18 mouse cellular contexts compared by ENCODE assay signal in the genomic region with DNA sequence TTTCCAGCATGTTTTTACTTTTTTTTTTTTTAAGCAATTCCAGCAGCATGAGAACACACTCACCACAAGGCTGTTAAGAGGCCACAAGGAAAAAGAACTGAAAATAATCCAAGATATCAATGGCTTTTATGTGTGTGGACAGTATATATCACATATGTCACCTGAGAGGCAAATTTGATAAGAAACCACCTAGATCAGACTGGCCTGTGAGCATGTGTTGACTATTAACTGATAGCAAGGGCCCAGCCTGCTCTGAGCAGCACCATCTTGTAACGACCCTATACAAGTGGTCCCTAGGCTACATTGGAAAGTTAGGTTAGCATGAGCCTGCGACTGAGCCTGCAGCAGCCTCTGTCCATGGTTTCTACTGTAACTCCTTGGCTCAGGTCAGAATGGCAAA.
A peak's percentile ranks its signal among the peaks of the same experiment; 100 is the strongest.
DNase-seq lines count a peak whose midpoint lies in the region; ATAC-seq and TF ChIP-seq lines count a peak whose summit lies in the region.
"Had no signal": no experiment of that assay in that cellular context is flagged by ENCODE, and none has a peak within 500 bp of the region (broad histone marks: within the 10 kb centered on the region; RNA-seq: fewer than 3 reads in every experiment).

No protein-coding gene starts in this region.

- no peaks in the 10 kb centered on the region for H3K9me3 ChIP-seq in MEL (replicated peaks; ENCODE audit: insufficient read depth, low read length)
- H3K9me3 ChIP-seq in intestine, postnatal 0 days (ENCODE audit: control insufficient read depth): no peaks in the 10 kb centered on the region
- no peaks in the 10 kb centered on the region for H3K9me3 ChIP-seq in midbrain, embryonic 15.5 days
- H3K9me3 ChIP-seq: embryonic facial prominence, embryonic 10.5 days; forebrain, embryonic 13.5 days; heart, embryonic 12.5 days; hindbrain, embryonic 10.5 days had no signal

- peak in 1 of 2 experiments; percentile 50; a peak in 2 of 4 replicates for TF ChIP-seq EP300 in MEL (IDR thresholded peaks at IDR 0.05; ENCODE audit: low read depth in 1 of 2, low read length in 2 of 2)

- WGBS in intestine, postnatal 0 days: 51% methylated on average over 2 of the region's 2 CpGs
- WGBS in midbrain, embryonic 15.5 days: 83% methylated on average over 2 of the region's 2 CpGs

- no peak for TF ChIP-seq CTCF in MEL (IDR thresholded peaks at IDR 0.05 in 2 of 3, conservative IDR thresholded peaks at IDR 0.05 in 1 of 3; ENCODE audit: control insufficient read depth in 1 of 3, insufficient read depth in 1 of 3, low read depth in 2 of 3, low read length in 3 of 3, poor library complexity in 1 of 3, severe bottlenecking in 1 of 3)
- no peak for TF ChIP-seq CTCF in intestine, postnatal 0 days (IDR thresholded peaks at IDR 0.05; ENCODE audit: low read depth)

- peaks cover 2 to 12% of the 10 kb centered on the region in 2 experiments for H3K36me3 ChIP-seq in MEL (ENCODE audit: control insufficient read depth in 1 of 2, insufficient read depth in 2 of 2, low read length in 2 of 2)
- H3K36me3 ChIP-seq in intestine, postnatal 0 days (ENCODE audit: control insufficient read depth, insufficient read depth): no peaks in the 10 kb centered on the region
- H3K36me3 ChIP-seq in midbrain, embryonic 15.5 days (replicated peaks): no peaks in the 10 kb centered on the region
- H3K36me3 ChIP-seq: embryonic facial prominence, embryonic 10.5 days; hindbrain, embryonic 10.5 days had no signal

- ATAC-seq in intestine, postnatal 0 days: 0 out of 2 replicates have a peak, but pooled peaks have one; percentile 41
- ATAC-seq in megakaryocyte-erythroid progenitor cell, adult 5-6 weeks (replicated peaks; ENCODE audit: low FRiP score, low TSS enrichment, poor library complexity, severe bottlenecking): peak; percentile 65; the same call in 1 of the 2 replicates
- no peak for ATAC-seq in midbrain, embryonic 15.5 days (replicated peaks)
- ATAC-seq: forebrain, embryonic 13.5 days; forebrain, postnatal 0 days had no signal

- no peak overlapping the region for H3K9ac ChIP-seq in MEL (ENCODE audit: control insufficient read depth, low read depth, low read length, poor library complexity, severe bottlenecking)
- H3K9ac ChIP-seq in intestine, postnatal 0 days (ENCODE audit: low read depth, low read length): no peak overlapping the region
- no peak overlapping the region for H3K9ac ChIP-seq in midbrain, embryonic 15.5 days
- H3K9ac ChIP-seq: forebrain, embryonic 13.5 days; forebrain, postnatal 0 days; heart, embryonic 12.5 days; hindbrain, embryonic 14.5 days had no signal

- H3K27ac ChIP-seq in MEL (ENCODE audit: control insufficient read depth, low read depth, low read length): no peak overlapping the region
- no peak overlapping the region for H3K27ac ChIP-seq in intestine, postnatal 0 days (ENCODE audit: low read depth, low read length)
- H3K27ac ChIP-seq in midbrain, embryonic 15.5 days: no peak overlapping the region
- H3K27ac ChIP-seq: embryonic facial prominence, embryonic 10.5 days; forebrain, embryonic 13.5 days; hindbrain, embryonic 10.5 days; hindbrain, embryonic 14.5 days had no signal

- no peak for TF ChIP-seq RAD21 in MEL (IDR thresholded peaks at IDR 0.05; ENCODE audit: low read depth, low read length)

- peak; percentile 28 for DNase-seq in MEL (ENCODE audit: low read depth, low spot score)
- DNase-seq in c-Kit-positive CD71-positive TER-119-negative erythroid progenitor cells, embryonic 14.5 days (ENCODE audit: low read depth): peak; percentile 7
- no peak for DNase-seq in layer of hippocampus, adult 11-12 months (ENCODE audit: low spot score)
- DNase-seq: adrenal gland, adult 8-10 months; adrenal gland, postnatal 36 days; cerebellum, adult 18-20 months; cerebellum, adult 9-11 months; cerebellum, postnatal 36 days; forebrain, postnatal 0 days; gastrocnemius, postnatal 14 days had no signal

- H3K79me2 ChIP-seq in MEL (ENCODE audit: control insufficient read depth, insufficient read depth, low read length, poor library complexity): 0 out of 2 replicates have a peak, but pooled peaks cover 1% of the 10 kb centered on the region

- TF ChIP-seq POLR2A in MEL (IDR thresholded peaks at IDR 0.05; ENCODE audit: control insufficient read depth in 1 of 2, insufficient read depth in 1 of 2, low read depth in 1 of 2, low read length in 2 of 2, poor library complexity in 1 of 2): no peak

- H3K27me3 ChIP-seq in MEL (ENCODE audit: control insufficient read depth in 1 of 2, insufficient read depth in 2 of 2, low read length in 2 of 2): no peaks in the 10 kb centered on the region
- H3K27me3 ChIP-seq in intestine, postnatal 0 days (replicated peaks; ENCODE audit: control insufficient read depth, insufficient read depth, low read length): no peaks in the 10 kb centered on the region
- H3K27me3 ChIP-seq in midbrain, embryonic 15.5 days (replicated peaks): no peaks in the 10 kb centered on the region
- H3K27me3 ChIP-seq: forebrain, embryonic 13.5 days; heart, embryonic 12.5 days had no signal

- H3K4me1 ChIP-seq in MEL (ENCODE audit: control insufficient read depth in 1 of 2, insufficient read depth in 2 of 2, low read length in 2 of 2): peaks cover 3 to 5% of the 10 kb centered on the region in 2 experiments; a peak in 2 of 4 replicates
- no peaks in the 10 kb centered on the region for H3K4me1 ChIP-seq in intestine, postnatal 0 days (replicated peaks; ENCODE audit: control insufficient read depth, insufficient read depth, low read length)
- H3K4me1 ChIP-seq in midbrain, embryonic 15.5 days: no peaks in the 10 kb centered on the region
- H3K4me1 ChIP-seq: embryonic facial prominence, embryonic 10.5 days; forebrain, embryonic 13.5 days; heart, embryonic 12.5 days; hindbrain, embryonic 10.5 days had no signal

- H3K4me3 ChIP-seq in MEL (ENCODE audit: control insufficient read depth in 1 of 2, insufficient read depth in 1 of 2, low read depth in 2 of 2, low read length in 2 of 2): no peak overlapping the region
- no peak overlapping the region for H3K4me3 ChIP-seq in intestine, postnatal 0 days (ENCODE audit: low read depth, low read length)
- H3K4me3 ChIP-seq in midbrain, embryonic 15.5 days: no peak overlapping the region
- H3K4me3 ChIP-seq: embryonic facial prominence, embryonic 10.5 days; forebrain, embryonic 13.5 days; heart, embryonic 12.5 days; hindbrain, embryonic 10.5 days had no signal

- H3K4me2 ChIP-seq in intestine, postnatal 0 days (replicated peaks; ENCODE audit: low read depth): no peak overlapping the region
- no peak overlapping the region for H3K4me2 ChIP-seq in midbrain, embryonic 15.5 days
- H3K4me2 ChIP-seq: forebrain, embryonic 13.5 days; heart, embryonic 12.5 days; hindbrain, embryonic 14.5 days had no signal

TF ChIP-seq in MEL, 35 proteins besides CTCF, POLR2A, EP300 and RAD21:
- TF ChIP-seq POLR2AphosphoS2 (IDR thresholded peaks at IDR 0.05; ENCODE audit: low read length) (no peak), GATA1 (IDR thresholded peaks at IDR 0.05; ENCODE audit: low read depth, low read length) (0 out of 2 replicates have a peak, but pooled peaks have one; percentile 44), ZNF384 (IDR thresholded peaks at IDR 0.05; ENCODE audit: low read depth, low read length) (peak; percentile 24), USF1 (IDR thresholded peaks at IDR 0.05; ENCODE audit: low read depth, low read length) (0 out of 2 replicates have a peak, but pooled peaks have one; percentile 12), BHLHE40 (IDR thresholded peaks at IDR 0.05; ENCODE audit: borderline replicate concordance, low read depth, low read length) (peak; percentile 40; the same call in 1 of the 2 replicates), TCF12 (IDR thresholded peaks at IDR 0.05; ENCODE audit: low read depth, low read length) (peak; percentile 44; the same call in 1 of the 2 replicates)
